Mouse (Mus musculus): ENCODE data around the gene Cntnap4. TPM values are rescaled to one million over a fixed set of nuclear protein-coding genes. Genes with fewer than 3 reads are reported as not detected.

The Cntnap4 gene
- polyA plus RNA-seq, 1 experiment from 2014 or later = 0.33 TPM

- Histone ChIP-seq H3K4me1 (ENCODE audit: control insufficient read depth, insufficient read depth, low read length) (no peaks in the 10 kb centered on the region), H3K9ac (ENCODE audit: low read length) (no peak overlapping the region), H3K36me3 (ENCODE audit: control insufficient read depth, insufficient read depth, low read length) (no peaks in the 10 kb centered on the region), H3K9me3 (ENCODE audit: control insufficient read depth, low read length) (no peaks in the 10 kb centered on the region), H3K4me2 (ENCODE audit: low read depth, severe bottlenecking) (no peak overlapping the region), H3K27me3 (ENCODE audit: control insufficient read depth, insufficient read depth, low read length) (no peaks in the 10 kb centered on the region), H3K27ac (replicated peaks; ENCODE audit: low read depth, low read length) (no peak overlapping the region), H3K4me3 (ENCODE audit: low read depth, low read length) (no peak overlapping the region)
- no peak for DNase-seq (ENCODE audit: low spot score)
- no peak for ATAC-seq (ENCODE audit: insufficient number of reproducible peaks, low FRiP score, low TSS enrichment, low read depth)
- 62% methylated on average over 1 of the region's 1 CpGs for WGBS
Observed at GRCm38 (mm10) chr8:112674671-112675070, 104.8 kb downstream of the Cntnap4 start.

DNA sequence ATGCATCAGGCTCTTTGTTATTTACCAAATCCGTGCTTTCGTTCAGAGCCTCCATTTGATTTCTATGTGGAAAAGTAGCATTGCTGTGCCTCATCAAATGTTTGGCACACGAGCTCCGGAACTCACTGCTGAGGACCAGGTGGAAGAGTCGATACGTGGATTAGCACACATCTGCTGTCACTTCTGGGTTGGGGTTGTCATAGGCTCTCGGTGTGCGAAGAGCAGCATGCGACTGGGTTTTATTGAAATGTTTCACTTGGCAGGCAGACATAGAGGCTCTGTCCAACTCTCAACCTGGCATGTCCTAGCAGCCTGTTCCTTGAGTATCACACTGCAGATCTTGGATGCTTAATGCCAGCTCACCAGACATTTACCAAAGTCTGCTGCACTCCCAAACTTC lies 111.9 kb downstream of the Cntnap4 start:
- no peak overlapping the region for H3K27ac ChIP-seq (replicated peaks; ENCODE audit: low read depth, low read length)
- ATAC-seq (ENCODE audit: insufficient number of reproducible peaks, low FRiP score, low TSS enrichment, low read depth) = no peak
- H3K4me1 ChIP-seq (ENCODE audit: control insufficient read depth, insufficient read depth, low read length) = no peaks in the 10 kb centered on the region
- H3K4me2 ChIP-seq (ENCODE audit: low read depth, severe bottlenecking) = no peak overlapping the region
- no peak overlapping the region for H3K9ac ChIP-seq (ENCODE audit: low read length)
- H3K36me3 ChIP-seq (ENCODE audit: control insufficient read depth, insufficient read depth, low read length) = no peaks in the 10 kb centered on the region
- 91% methylated on average over 9 of the region's 9 CpGs for WGBS
- no peak overlapping the region for H3K4me3 ChIP-seq (ENCODE audit: low read depth, low read length)
- H3K27me3 ChIP-seq (ENCODE audit: control insufficient read depth, insufficient read depth, low read length) = no peaks in the 10 kb centered on the region
- H3K9me3 ChIP-seq (ENCODE audit: control insufficient read depth, low read length) = no peaks in the 10 kb centered on the region
- no peak for DNase-seq (ENCODE audit: low spot score)

DNA sequence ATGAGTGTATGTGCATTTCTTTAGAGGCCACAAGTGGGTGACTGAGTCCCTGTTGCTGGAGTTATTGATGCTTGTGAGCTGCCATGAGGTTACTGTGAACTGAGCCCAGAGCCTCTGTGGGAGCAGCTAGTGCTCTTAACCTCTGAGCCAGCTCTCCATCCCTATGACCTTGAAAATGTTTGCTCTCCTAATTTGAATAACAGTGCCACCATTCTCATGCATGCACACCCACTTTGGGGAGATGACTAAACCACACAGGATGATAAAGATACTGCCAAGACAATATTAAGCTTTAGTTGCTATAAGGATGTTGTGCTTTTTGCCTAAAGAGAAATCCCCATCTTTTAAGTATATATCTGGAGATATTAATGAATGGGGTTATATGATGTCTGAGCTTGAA lies 125.9 kb downstream of the Cntnap4 start:
- DNase-seq (ENCODE audit: low spot score) = no peak
- Histone ChIP-seq H3K4me3 (ENCODE audit: low read depth, low read length) (no peak overlapping the region), H3K4me2 (ENCODE audit: low read depth, severe bottlenecking) (no peak overlapping the region), H3K36me3 (ENCODE audit: control insufficient read depth, insufficient read depth, low read length) (no peaks in the 10 kb centered on the region), H3K4me1 (ENCODE audit: control insufficient read depth, insufficient read depth, low read length) (no peaks in the 10 kb centered on the region), H3K9ac (ENCODE audit: low read length) (no peak overlapping the region), H3K27me3 (ENCODE audit: control insufficient read depth, insufficient read depth, low read length) (no peaks in the 10 kb centered on the region), H3K9me3 (ENCODE audit: control insufficient read depth, low read length) (no peaks in the 10 kb centered on the region), H3K27ac (replicated peaks; ENCODE audit: low read depth, low read length) (no peak overlapping the region)
- no peak for ATAC-seq (ENCODE audit: insufficient number of reproducible peaks, low FRiP score, low TSS enrichment, low read depth)

- ATAC-seq (ENCODE audit: insufficient number of reproducible peaks, low FRiP score, low TSS enrichment, low read depth) = no peak
- Histone ChIP-seq H3K4me1 (ENCODE audit: control insufficient read depth, insufficient read depth, low read length) (no peaks in the 10 kb centered on the region), H3K27me3 (ENCODE audit: control insufficient read depth, insufficient read depth, low read length) (no peaks in the 10 kb centered on the region), H3K9ac (ENCODE audit: low read length) (no peak overlapping the region), H3K4me2 (ENCODE audit: low read depth, severe bottlenecking) (no peak overlapping the region), H3K4me3 (ENCODE audit: low read depth, low read length) (no peak overlapping the region), H3K36me3 (ENCODE audit: control insufficient read depth, insufficient read depth, low read length) (no peaks in the 10 kb centered on the region), H3K27ac (replicated peaks; ENCODE audit: low read depth, low read length) (no peak overlapping the region), H3K9me3 (ENCODE audit: control insufficient read depth, low read length) (no peaks in the 10 kb centered on the region)
- 71% methylated on average over 3 of the region's 3 CpGs for WGBS
- DNase-seq (ENCODE audit: low spot score) = no peak
Observed at GRCm38 (mm10) chr8:112698141-112698540, 128.3 kb downstream of the Cntnap4 start.

- H3K9me3 ChIP-seq (ENCODE audit: control insufficient read depth, low read length) = no peaks in the 10 kb centered on the region
- DNase-seq (ENCODE audit: low spot score) = no peak
Observed at GRCm38 (mm10) chr8:112716982-112717381, 147.1 kb downstream of the Cntnap4 start.

DNA sequence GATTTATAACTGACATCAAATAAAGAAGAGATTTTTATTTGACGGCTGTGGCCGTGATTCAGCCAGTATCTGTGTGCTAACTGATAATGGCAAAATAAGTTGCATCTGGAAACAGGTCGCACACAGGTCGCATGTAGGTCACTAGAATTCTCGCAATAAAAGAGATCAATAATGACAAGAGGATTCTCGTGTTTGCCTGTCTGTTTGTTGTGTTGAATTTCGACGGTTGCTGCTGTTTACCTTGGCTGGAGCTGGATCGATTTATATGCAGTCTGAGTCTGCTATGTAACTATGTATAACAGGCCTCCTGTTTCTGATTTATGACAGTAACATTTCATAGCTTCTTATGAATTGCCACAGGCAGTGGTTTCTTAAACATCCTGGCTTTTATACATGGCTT lies 155.1 kb downstream of the Cntnap4 start:
- ATAC-seq (ENCODE audit: insufficient number of reproducible peaks, low FRiP score, low TSS enrichment, low read depth) = no peak
- H3K4me3 ChIP-seq (ENCODE audit: low read depth, low read length) = no peak overlapping the region
- no peaks in the 10 kb centered on the region for H3K36me3 ChIP-seq (ENCODE audit: control insufficient read depth, insufficient read depth, low read length)
- H3K4me1 ChIP-seq (ENCODE audit: control insufficient read depth, insufficient read depth, low read length) = no peaks in the 10 kb centered on the region
- 53% methylated on average over 9 of the region's 9 CpGs for WGBS
- H3K27me3 ChIP-seq (ENCODE audit: control insufficient read depth, insufficient read depth, low read length) = no peaks in the 10 kb centered on the region
- no peak overlapping the region for H3K4me2 ChIP-seq (ENCODE audit: low read depth, severe bottlenecking)
- no peaks in the 10 kb centered on the region for H3K9me3 ChIP-seq (ENCODE audit: control insufficient read depth, low read length)
- DNase-seq (ENCODE audit: low spot score) = no peak
- no peak overlapping the region for H3K27ac ChIP-seq (replicated peaks; ENCODE audit: low read depth, low read length)
- no peak overlapping the region for H3K9ac ChIP-seq (ENCODE audit: low read length)

More at GRCm38 (mm10) chr8:112716982-112717381, 147.1 kb downstream of the Cntnap4 start:
- Histone ChIP-seq H3K4me1 (ENCODE audit: control insufficient read depth, insufficient read depth, low read length) (no peaks in the 10 kb centered on the region), H3K4me3 (ENCODE audit: low read depth, low read length) (no peak overlapping the region), H3K36me3 (ENCODE audit: control insufficient read depth, insufficient read depth, low read length) (no peaks in the 10 kb centered on the region), H3K9ac (ENCODE audit: low read length) (no peak overlapping the region), H3K27me3 (ENCODE audit: control insufficient read depth, insufficient read depth, low read length) (no peaks in the 10 kb centered on the region), H3K4me2 (ENCODE audit: low read depth, severe bottlenecking) (no peak overlapping the region), H3K27ac (replicated peaks; ENCODE audit: low read depth, low read length) (no peak overlapping the region)
- no peak for ATAC-seq (ENCODE audit: insufficient number of reproducible peaks, low FRiP score, low TSS enrichment, low read depth)
- 66% methylated on average over 3 of the region's 3 CpGs for WGBS

DNA sequence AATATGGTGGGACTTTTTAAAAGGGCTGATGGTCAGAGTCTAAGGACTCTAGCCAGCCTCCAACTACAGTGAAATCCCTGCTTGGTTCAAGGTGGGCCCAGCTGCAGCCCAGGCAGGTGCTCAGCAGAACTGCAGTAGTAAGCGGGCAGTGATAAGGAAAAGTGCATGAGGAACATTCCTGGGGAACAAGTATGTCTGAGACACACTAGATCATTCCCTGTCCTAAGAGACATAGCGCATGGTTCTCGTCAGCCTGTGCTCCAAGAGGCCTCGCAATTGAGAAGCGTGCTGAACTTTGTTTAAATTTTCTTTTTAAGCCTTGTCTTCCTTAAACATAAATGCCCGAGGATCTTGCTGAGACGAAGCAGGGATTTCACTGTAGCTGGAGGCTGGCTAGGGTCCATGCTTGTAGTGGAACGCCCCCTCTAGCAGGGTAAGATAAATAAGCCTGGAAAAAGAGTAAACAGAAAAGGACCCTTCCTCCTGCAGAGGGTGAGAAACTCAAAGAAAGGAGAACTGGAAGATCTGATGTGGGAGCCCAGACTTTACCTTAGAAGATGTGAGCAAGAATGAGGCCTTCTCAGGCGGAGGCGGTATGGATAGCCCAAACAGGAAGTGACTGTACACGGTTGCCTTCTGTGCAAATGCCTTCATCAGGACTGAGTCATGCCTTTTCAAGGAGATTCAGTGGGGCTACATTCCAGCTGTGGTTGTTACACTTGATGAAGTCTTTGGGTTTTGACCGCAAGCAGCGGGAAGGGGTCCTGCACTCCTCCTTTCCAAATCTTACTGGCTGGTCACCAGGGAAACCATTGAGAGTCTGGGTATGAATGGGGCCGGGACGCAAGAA lies 161.0 kb downstream of the Cntnap4 start:
- 92% methylated on average over 15 of the region's 15 CpGs for WGBS

DNA sequence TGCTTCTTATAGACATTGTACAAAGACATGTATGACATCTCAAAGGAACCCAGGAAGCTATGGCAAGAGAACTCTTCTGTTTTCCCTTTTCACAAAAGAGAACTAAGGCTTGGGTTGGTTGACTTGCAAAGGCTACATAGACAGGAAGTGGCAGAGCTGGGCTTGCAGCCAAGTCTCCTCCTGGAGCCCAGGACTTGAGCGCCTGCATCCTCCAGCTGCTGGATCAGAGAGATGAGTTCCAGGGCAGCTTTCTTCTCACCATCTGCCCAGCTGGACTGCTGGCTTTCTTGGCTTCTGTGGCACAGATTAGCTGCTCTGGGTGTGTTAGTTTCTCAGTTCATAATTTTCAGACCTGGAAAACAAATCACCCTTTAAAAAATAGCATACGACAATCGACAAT lies 165.7 kb downstream of the Cntnap4 start:
- ATAC-seq (ENCODE audit: insufficient number of reproducible peaks, low FRiP score, low TSS enrichment, low read depth) (no peak), DNase-seq (ENCODE audit: low spot score) (no peak)
- Histone ChIP-seq H3K9ac (ENCODE audit: low read length) (no peak overlapping the region), H3K4me1 (ENCODE audit: control insufficient read depth, insufficient read depth, low read length) (no peaks in the 10 kb centered on the region), H3K9me3 (ENCODE audit: control insufficient read depth, low read length) (no peaks in the 10 kb centered on the region), H3K27ac (replicated peaks; ENCODE audit: low read depth, low read length) (no peak overlapping the region), H3K4me2 (ENCODE audit: low read depth, severe bottlenecking) (no peak overlapping the region), H3K36me3 (ENCODE audit: control insufficient read depth, insufficient read depth, low read length) (no peaks in the 10 kb centered on the region), H3K4me3 (ENCODE audit: low read depth, low read length) (no peak overlapping the region), H3K27me3 (ENCODE audit: control insufficient read depth, insufficient read depth, low read length) (no peaks in the 10 kb centered on the region)
- WGBS = 96% methylated on average over 3 of the region's 3 CpGs

More for the DNA sequence above, 161.0 kb downstream of the Cntnap4 start:
- no peak overlapping the region for H3K9ac ChIP-seq (ENCODE audit: low read length)
- no peaks in the 10 kb centered on the region for H3K4me1 ChIP-seq (ENCODE audit: control insufficient read depth, insufficient read depth, low read length)
- DNase-seq (ENCODE audit: low spot score) = no peak
- no peaks in the 10 kb centered on the region for H3K36me3 ChIP-seq (ENCODE audit: control insufficient read depth, insufficient read depth, low read length)
- H3K27ac ChIP-seq (replicated peaks; ENCODE audit: low read depth, low read length) = no peak overlapping the region
- ATAC-seq (ENCODE audit: insufficient number of reproducible peaks, low FRiP score, low TSS enrichment, low read depth) = no peak
- H3K9me3 ChIP-seq (ENCODE audit: control insufficient read depth, low read length) = no peaks in the 10 kb centered on the region
- no peaks in the 10 kb centered on the region for H3K27me3 ChIP-seq (ENCODE audit: control insufficient read depth, insufficient read depth, low read length)
- no peak overlapping the region for H3K4me2 ChIP-seq (ENCODE audit: low read depth, severe bottlenecking)
- H3K4me3 ChIP-seq (ENCODE audit: low read depth, low read length) = no peak overlapping the region

DNA sequence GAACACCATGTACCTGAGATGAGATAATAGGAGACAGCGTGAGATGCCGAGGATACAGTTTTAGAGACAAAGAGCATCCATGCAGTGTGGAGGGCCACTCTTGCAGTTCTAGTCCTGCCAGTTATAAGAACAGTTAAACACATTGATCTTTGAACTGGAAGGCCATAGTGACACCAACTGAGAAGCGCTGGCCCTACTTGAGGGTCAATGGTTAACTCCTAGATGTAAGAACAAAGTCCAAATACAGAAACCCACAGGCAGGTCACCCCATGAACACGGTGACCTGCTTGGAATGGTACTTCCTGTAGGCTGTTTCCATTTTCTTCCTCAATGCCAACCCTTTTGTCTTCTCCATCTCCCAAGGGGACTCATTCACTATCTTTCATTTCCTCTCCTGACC lies 173.5 kb downstream of the Cntnap4 start:
- Histone ChIP-seq H3K9me3 (ENCODE audit: control insufficient read depth, low read length) (no peaks in the 10 kb centered on the region), H3K4me3 (ENCODE audit: low read depth, low read length) (no peak overlapping the region), H3K4me2 (ENCODE audit: low read depth, severe bottlenecking) (no peak overlapping the region), H3K27ac (replicated peaks; ENCODE audit: low read depth, low read length) (no peak overlapping the region), H3K9ac (ENCODE audit: low read length) (no peak overlapping the region), H3K36me3 (ENCODE audit: control insufficient read depth, insufficient read depth, low read length) (no peaks in the 10 kb centered on the region), H3K27me3 (ENCODE audit: control insufficient read depth, insufficient read depth, low read length) (no peaks in the 10 kb centered on the region), H3K4me1 (ENCODE audit: control insufficient read depth, insufficient read depth, low read length) (no peaks in the 10 kb centered on the region)
- no peak for DNase-seq (ENCODE audit: low spot score)
- no peak for ATAC-seq (ENCODE audit: insufficient number of reproducible peaks, low FRiP score, low TSS enrichment, low read depth)
- 95% methylated on average over 4 of the region's 4 CpGs for WGBS
